7 mouse cellular contexts compared by ENCODE assay signal in the genomic region with DNA sequence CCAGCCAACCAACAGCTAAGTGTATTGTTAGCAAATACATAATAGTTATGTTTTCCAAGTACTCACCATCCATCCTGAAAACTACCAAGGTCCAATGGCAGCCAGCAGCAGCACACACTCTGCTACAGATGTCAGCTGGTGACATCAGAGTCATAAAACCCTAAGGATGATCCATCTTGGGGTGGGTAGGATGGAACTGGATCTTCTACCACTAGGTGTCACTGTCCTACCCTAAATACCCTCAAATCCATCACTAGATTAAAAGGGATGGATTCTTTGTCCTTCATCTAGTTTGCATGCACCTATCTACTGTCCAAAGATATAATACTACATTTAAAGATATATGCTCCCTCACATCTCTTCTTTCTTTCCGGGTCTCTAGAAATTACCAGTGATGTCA.
DNase-seq lines count a peak whose midpoint lies in the region; ATAC-seq and TF ChIP-seq lines count a peak whose summit lies in the region.

No protein-coding gene starts in this region.

- peak; percentile 51 for DNase-seq in liver, adult 2 months (ENCODE audit: extremely low read depth, low read depth, low spot score)
- peak; percentile 16 for DNase-seq in MN1 (ENCODE audit: low spot score)
- DNase-seq in cerebellum, adult 11-12 months = peak; percentile 2
- DNase-seq in lung, postnatal 36 days = peak; percentile 69
- DNase-seq in spleen, postnatal 14 days (ENCODE audit: low spot score in 2 of 2) = no peak

- 80% methylated on average over 1 of the region's 1 CpGs for WGBS in liver, adult 2 months
- 67% methylated on average over 1 of the region's 1 CpGs for WGBS in liver, embryonic 12.5 days (ENCODE audit: insufficient replicate concordance)

- no peaks in the 10 kb centered on the region for H3K27me3 ChIP-seq in liver, adult 2 months (ENCODE audit: control insufficient read depth, insufficient read depth, low read length)
- H3K27me3 ChIP-seq in liver, embryonic 12.5 days (replicated peaks) = no peaks in the 10 kb centered on the region

- no peaks in the 10 kb centered on the region for H3K79me2 ChIP-seq in liver, adult 2 months (ENCODE audit: control insufficient read depth, insufficient read depth, low read length)

- peak; percentile 21; the same call in 1 of the 2 replicates for TF ChIP-seq CTCF in liver, adult 2 months (IDR thresholded peaks at IDR 0.05; ENCODE audit: low read depth, low read length)

- no peak overlapping the region for H3K27ac ChIP-seq in liver, adult 2 months (replicated peaks; ENCODE audit: insufficient read depth, low read depth, low read length)
- H3K27ac ChIP-seq in liver, embryonic 12.5 days = no peak overlapping the region

- no peaks in the 10 kb centered on the region for H3K4me1 ChIP-seq in liver, adult 2 months (ENCODE audit: control insufficient read depth, insufficient read depth, low read length)
- no peaks in the 10 kb centered on the region for H3K4me1 ChIP-seq in liver, embryonic 12.5 days

- TF ChIP-seq POLR2A in liver, adult 2 months (IDR thresholded peaks at IDR 0.05; ENCODE audit: extremely low read depth, insufficient read depth, low read length) = no peak

- H3K9ac ChIP-seq in liver, adult 2 months (ENCODE audit: low read depth, low read length) = no peak overlapping the region
- H3K9ac ChIP-seq in liver, embryonic 12.5 days = no peak overlapping the region

- no peak overlapping the region for H3K4me3 ChIP-seq in liver, adult 2 months (ENCODE audit: insufficient read depth, low read depth, low read length)
- no peak overlapping the region for H3K4me3 ChIP-seq in liver, embryonic 12.5 days

- no peaks in the 10 kb centered on the region for H3K9me3 ChIP-seq in liver, embryonic 12.5 days (replicated peaks)

- no peaks in the 10 kb centered on the region for H3K36me3 ChIP-seq in liver, adult 2 months (ENCODE audit: control insufficient read depth, insufficient read depth, low read length)
- H3K36me3 ChIP-seq in liver, embryonic 12.5 days = no peaks in the 10 kb centered on the region

- no peak overlapping the region for H3K4me2 ChIP-seq in liver, embryonic 12.5 days

- no peak for ATAC-seq in liver, embryonic 12.5 days
- peak; percentile 74 to 90 for ATAC-seq in hematopoietic stem cell, adult 5-6 weeks (replicated peaks in 1 of 2; ENCODE audit: insufficient read depth in 1 of 2, low FRiP score in 2 of 2, low TSS enrichment in 1 of 2, low read depth in 1 of 2, poor library complexity in 2 of 2, severe bottlenecking in 2 of 2)

Comparison
In these comparisons a context has a peak if more than half of its experiments do, and no peak if none do; other contexts are left out.
1. DNase-seq: peak in liver, adult 2 months (single experiment), MN1 (single experiment), cerebellum, adult 11-12 months (single experiment) and lung, postnatal 36 days (single experiment); none in spleen, postnatal 14 days (0 of 2).